Mouse (Mus musculus) intestine, embryonic 16.5 days (tissue): ENCODE results near the gene Pabpn1l. TPM values are rescaled to one million over a fixed set of nuclear protein-coding genes. Genes with fewer than 3 reads are reported as not detected.
A peak's percentile ranks its signal among the peaks of the same experiment; 100 is the strongest.

ENCODE experiments used
- ATAC-seq: fragments of 200-750 bp; cut with Nextera tagmentation; 2 replicates; pipeline ENCODE4 v1.8.0; 2017; ENCODE audit warnings: moderate TSS enrichment, moderate library complexity
- H3K27ac ChIP-seq: fragments of 300-500 bp; sonication (generic); 2 replicates; pipeline ENCODE4 v1.5.1; 2014; ENCODE audit warnings: mild to moderate bottlenecking, low read length
- H3K27me3 ChIP-seq: fragments of 300-500 bp; sonication (generic); replicated peaks from 2 replicates; pipeline ENCODE4 v1.6.1; 2014; ENCODE audit warnings: low read length, control low read depth, mixed read lengths; ENCODE audit not compliant: control insufficient read depth, insufficient read depth
- H3K36me3 ChIP-seq: fragments of 300-500 bp; sonication (generic); 2 replicates; pipeline ENCODE4 v1.6.1; 2014; ENCODE audit warnings: low read length, control low read depth; ENCODE audit not compliant: control insufficient read depth, insufficient read depth
- H3K4me1 ChIP-seq: fragments of 300-500 bp; sonication (generic); 2 replicates; pipeline ENCODE4 v1.6.1; 2014; ENCODE audit warnings: low read length, control low read depth, mixed read lengths; ENCODE audit not compliant: control insufficient read depth, insufficient read depth
- H3K4me2 ChIP-seq: fragments of 300-500 bp; sonication (generic); 2 replicates; pipeline ENCODE4 v1.6.1; 2014; ENCODE audit warnings: low read depth, low read length, control low read depth
- H3K4me3 ChIP-seq: fragments of 300-500 bp; sonication (generic); 2 replicates; pipeline ENCODE4 v1.5.1; 2014; ENCODE audit warnings: mild to moderate bottlenecking, low read length
- H3K9ac ChIP-seq: fragments of 300-500 bp; sonication (generic); 2 replicates; pipeline ENCODE4 v1.6.1; 2014; ENCODE audit warnings: low read depth, low read length
- H3K9me3 ChIP-seq: fragments of 300-500 bp; sonication (generic); 2 replicates; pipeline ENCODE4 v1.6.1; 2016; ENCODE audit warnings: low read length, control low read depth; ENCODE audit not compliant: control insufficient read depth
- WGBS: fragments of 180-500 bp; shearing (Covaris S2); extraction: QIAGEN DNeasy Blood & Tissue Kit; methylation state at CpG from one replicate; pipeline ENCODE4 v1.1.7; 2014; 5-methylcytosine and 5-hydroxymethylcytosine counted together
- polyA plus RNA-seq: library from polyadenylated mRNA; unstranded; fragments of >200 nt; fragmentation: Nextera tagmentation; extraction: Ambion mirVana; gene quantifications from 2 replicates; pipeline ENCODE4 v1.2.1, GENCODE M21; 2015

Pabpn1l gene
- polyA plus RNA-seq, 1 experiment from 2014 or later = not detected

DNA sequence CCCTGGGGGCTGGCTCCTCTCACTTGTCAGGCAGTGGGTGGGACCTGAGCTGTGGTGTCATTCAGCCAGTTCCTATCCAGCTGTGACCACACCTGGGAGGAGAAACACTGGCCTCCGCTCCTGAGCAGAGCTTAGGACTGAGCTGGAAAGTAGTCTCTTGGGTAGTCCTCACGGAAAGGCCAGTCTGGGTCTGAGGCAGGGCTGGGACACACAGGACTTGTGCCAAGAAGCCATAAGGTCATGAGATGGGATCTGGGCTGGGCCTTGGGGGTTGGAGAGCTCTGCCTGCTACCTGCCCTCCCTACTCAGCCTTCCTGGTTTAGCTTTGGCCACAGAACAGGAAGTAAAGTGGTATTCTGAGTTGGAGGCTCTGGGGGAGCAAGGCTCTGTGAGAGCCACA lies 4.4 kb upstream of the Pabpn1l start:
- no peak for ATAC-seq
- no peak overlapping the region for H3K4me2 ChIP-seq
- no peak overlapping the region for H3K4me3 ChIP-seq
- H3K27me3 ChIP-seq = no peaks in the 10 kb centered on the region
- H3K36me3 ChIP-seq = no peaks in the 10 kb centered on the region
- no peak overlapping the region for H3K9ac ChIP-seq
- peaks cover 12% of the 10 kb centered on the region; the same call in 1 of the 2 replicates for H3K4me1 ChIP-seq
- 82% methylated on average over 2 of the region's 2 CpGs for WGBS
- no peaks in the 10 kb centered on the region for H3K9me3 ChIP-seq
- H3K27ac ChIP-seq = no peak overlapping the region

DNA sequence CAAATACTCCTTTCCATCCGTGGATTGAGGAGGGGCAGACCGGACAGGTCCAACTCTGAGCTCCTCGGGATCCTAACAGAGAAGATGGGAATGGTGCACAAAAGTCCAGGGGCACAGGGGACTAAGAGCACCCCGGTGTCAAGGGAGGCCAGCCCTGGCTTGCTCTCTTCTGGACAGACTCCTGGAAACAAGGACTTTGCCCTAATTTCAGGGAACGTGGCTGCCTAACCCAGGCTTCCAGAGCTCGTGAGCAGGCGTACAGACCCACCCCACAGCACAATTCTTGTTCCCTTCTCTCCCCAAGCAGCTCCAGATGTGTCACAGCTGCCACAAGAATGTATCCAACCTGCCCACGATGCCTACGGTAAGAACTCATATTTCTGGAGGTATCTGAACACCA lies 3.3 kb upstream of the Pabpn1l start:
- Histone ChIP-seq H3K4me2 (no peak overlapping the region), H3K4me3 (no peak overlapping the region), H3K9ac (peak overlapping the region; percentile 24; the same call in 1 of the 2 replicates), H3K9me3 (no peaks in the 10 kb centered on the region), H3K27me3 (no peaks in the 10 kb centered on the region), H3K36me3 (no peaks in the 10 kb centered on the region), H3K4me1 (peaks cover 12% of the 10 kb centered on the region; the same call in 1 of the 2 replicates), H3K27ac (no peak overlapping the region)
- ATAC-seq = no peak
- WGBS = 75% methylated on average over 9 of the region's 9 CpGs

DNA sequence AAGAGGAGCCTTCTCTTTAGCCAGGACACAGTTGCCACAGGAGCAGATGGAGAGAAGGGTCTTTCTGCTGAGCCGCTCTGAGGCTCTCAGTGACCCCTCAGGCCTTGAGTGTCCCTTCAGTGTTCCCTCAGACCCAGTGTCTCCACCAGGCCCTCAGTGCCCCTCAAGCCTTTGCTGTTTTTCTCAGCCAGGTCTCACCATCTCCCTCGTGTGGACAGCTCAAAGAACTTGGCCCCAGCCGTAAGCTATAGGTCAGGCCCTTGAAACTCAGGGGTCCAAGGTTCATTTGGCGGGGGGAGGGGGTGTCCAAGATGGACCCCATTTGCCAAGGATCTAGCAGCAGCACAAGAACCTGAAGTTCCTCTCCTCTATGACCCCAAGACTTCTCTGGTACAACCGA lies 2.1 kb upstream of the Pabpn1l start:
- no peak for ATAC-seq
- Histone ChIP-seq H3K9ac (no peak overlapping the region), H3K4me1 (peaks cover 8% of the 10 kb centered on the region; the same call in 1 of the 2 replicates), H3K4me3 (no peak overlapping the region), H3K36me3 (no peaks in the 10 kb centered on the region), H3K9me3 (no peaks in the 10 kb centered on the region), H3K27ac (no peak overlapping the region), H3K27me3 (no peaks in the 10 kb centered on the region), H3K4me2 (no peak overlapping the region)
- WGBS = 69% methylated on average over 5 of the region's 5 CpGs

DNA sequence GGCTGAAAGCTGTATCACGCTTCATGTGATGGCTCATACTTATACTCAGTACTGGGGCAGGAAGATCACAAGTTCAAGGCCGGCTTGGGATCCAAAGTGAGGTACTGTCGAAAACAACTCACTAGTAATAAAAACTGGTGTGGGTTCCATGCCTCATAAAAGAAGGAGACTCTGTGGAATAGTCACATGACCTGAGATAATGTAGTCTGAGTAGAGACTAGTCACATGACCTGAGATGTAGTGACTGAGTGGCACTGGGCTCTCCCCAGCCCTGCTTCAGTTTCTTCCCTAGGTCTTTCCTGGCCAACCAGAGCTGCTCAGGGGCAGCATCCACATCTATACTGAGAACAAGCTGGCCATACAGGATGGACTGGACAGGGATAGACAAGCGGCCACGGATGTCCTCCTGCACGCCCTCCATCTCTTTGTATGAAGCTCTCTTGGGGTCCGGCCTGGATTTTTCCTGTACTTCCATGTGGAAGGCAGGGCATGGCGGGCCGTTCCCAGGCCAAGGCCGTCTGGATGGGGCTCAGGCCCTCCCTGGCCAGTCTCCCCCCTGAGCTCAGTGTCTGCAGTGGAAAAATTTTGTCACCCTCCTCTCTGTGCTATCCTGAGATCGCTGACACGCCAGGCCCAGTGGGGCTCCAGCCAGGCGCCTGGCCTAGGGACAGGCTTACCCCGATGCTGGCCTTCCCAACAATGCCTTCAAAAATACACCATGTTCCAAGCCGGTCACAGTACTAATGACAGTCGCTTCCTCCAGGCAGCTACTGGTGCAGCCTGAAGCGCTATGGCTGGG lies 1.5 kb upstream of the Pabpn1l start:
- WGBS = 87% methylated on average over 17 of the region's 17 CpGs
- H3K36me3 ChIP-seq = no peaks in the 10 kb centered on the region

DNA sequence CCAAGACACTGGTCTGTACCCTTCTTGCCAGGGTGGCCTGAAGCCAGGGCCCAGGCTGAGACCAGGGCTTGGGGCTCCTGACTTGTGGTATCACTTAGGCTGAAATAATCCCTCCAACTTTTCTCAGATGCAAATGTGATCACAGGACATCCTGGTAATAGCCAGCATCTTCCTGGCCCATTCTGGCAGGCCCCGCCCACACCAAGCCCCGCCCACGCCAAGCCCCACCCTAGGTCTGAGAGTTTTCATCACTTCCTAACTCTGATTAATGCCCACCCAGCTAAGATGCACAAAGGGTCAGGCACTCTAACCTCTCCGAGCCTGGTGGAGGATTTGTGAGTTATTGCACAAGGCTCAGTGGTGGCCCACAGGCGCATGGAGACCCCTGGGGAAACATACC lies 2.1 kb downstream of the Pabpn1l start:
- H3K4me3 ChIP-seq = no peak overlapping the region
- H3K27me3 ChIP-seq = no peaks in the 10 kb centered on the region
- H3K4me2 ChIP-seq = no peak overlapping the region
- ATAC-seq = no peak
- no peak overlapping the region for H3K9ac ChIP-seq
- H3K36me3 ChIP-seq = no peaks in the 10 kb centered on the region
- no peaks in the 10 kb centered on the region for H3K9me3 ChIP-seq
- WGBS = 33% methylated on average over 5 of the region's 5 CpGs
- no peak overlapping the region for H3K27ac ChIP-seq
- peaks cover 11% of the 10 kb centered on the region; the same call in 1 of the 2 replicates for H3K4me1 ChIP-seq

More for the DNA sequence above, 1.5 kb upstream of the Pabpn1l start:
- H3K4me3 ChIP-seq = no peak overlapping the region
- H3K9me3 ChIP-seq = no peaks in the 10 kb centered on the region
- no peak for ATAC-seq
- peaks cover 8% of the 10 kb centered on the region; the same call in 1 of the 2 replicates for H3K4me1 ChIP-seq
- no peak overlapping the region for H3K27ac ChIP-seq
- no peaks in the 10 kb centered on the region for H3K27me3 ChIP-seq
- H3K9ac ChIP-seq = 0 out of 2 replicates have a peak overlapping the region, but pooled peaks have one; percentile 18
- H3K4me2 ChIP-seq = no peak overlapping the region

DNA sequence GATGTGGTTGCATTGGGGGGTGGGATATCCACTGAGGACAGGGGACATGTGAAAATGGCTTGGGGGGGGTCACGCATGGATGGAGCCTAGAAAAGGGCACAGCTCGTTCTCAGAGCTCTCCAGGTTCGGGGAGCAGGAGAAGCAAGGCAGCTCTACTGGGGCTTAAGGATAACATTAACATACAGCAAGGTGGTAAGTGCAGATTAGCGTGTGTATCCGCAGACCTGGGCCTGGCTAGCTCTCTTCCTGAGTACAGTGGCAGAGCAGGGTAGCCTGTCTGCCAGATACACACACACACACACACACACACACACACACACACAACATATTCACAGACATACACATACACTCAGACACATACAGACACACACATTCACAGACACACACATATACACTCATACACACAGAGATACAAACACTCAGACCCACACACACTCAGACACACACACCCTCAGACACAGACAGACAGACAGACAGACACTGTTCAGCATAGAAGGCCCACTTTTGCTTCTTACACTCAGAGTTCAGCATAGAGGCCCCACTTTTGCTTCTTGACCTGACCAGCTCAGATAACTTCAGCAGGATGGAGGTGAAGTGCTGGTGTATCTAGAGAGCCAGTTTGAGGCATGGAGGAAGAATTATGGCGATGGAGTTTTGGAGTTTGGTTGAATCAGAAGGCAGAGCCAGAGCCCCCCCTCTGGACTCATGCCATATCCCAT lies 3.7 kb downstream of the Pabpn1l start:
- Histone ChIP-seq H3K27ac (no peak overlapping the region), H3K36me3 (peaks cover 4% of the 10 kb centered on the region; the same call in 1 of the 2 replicates), H3K9me3 (no peaks in the 10 kb centered on the region), H3K27me3 (no peaks in the 10 kb centered on the region), H3K4me3 (no peak overlapping the region), H3K4me2 (no peak overlapping the region), H3K9ac (no peak overlapping the region), H3K4me1 (peaks cover 11% of the 10 kb centered on the region; the same call in 1 of the 2 replicates)
- no peak for ATAC-seq
- WGBS = 76% methylated on average over 6 of the region's 6 CpGs

DNA sequence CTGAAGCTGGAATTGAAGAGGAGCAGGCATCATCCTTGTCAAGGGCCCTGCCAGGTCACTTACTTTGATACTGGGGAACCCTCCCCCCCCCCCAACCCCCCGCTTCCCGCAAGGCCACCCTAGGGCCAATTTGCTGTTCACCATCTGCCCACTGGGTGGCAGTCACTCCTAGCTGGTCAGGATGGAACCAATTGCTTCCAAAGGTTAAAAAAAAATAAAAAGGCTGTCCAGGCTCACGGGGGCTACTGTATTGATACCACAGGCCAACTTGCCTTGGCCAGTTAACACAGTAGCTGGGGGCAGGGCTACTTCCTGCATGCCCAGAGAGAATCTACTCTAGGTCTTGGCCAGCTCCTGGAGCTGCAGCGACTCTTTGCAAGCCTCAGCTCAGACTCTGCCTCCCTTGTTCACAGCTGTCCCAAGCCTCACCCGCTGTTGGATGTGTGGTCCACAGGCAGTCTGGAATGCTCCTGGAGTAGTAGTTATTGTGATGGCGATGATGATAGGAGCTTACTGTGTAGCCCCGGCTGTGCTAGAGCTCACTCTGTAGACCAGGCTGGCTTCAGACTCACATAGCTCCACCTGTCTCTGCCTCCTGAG lies 4.5 kb downstream of the Pabpn1l start:
- 27% methylated on average over 6 of the region's 7 CpGs for WGBS
- Histone ChIP-seq H3K9me3 (no peaks in the 10 kb centered on the region), H3K27ac (no peak overlapping the region), H3K9ac (0 out of 2 replicates have a peak overlapping the region, but pooled peaks have one; percentile 24), H3K36me3 (peaks cover 4% of the 10 kb centered on the region; the same call in 1 of the 2 replicates), H3K27me3 (no peaks in the 10 kb centered on the region), H3K4me3 (no peak overlapping the region), H3K4me2 (no peak overlapping the region), H3K4me1 (peaks cover 11% of the 10 kb centered on the region; the same call in 1 of the 2 replicates)
- ATAC-seq = 0 out of 2 replicates have a peak, but pooled peaks have one; percentile 19

DNA sequence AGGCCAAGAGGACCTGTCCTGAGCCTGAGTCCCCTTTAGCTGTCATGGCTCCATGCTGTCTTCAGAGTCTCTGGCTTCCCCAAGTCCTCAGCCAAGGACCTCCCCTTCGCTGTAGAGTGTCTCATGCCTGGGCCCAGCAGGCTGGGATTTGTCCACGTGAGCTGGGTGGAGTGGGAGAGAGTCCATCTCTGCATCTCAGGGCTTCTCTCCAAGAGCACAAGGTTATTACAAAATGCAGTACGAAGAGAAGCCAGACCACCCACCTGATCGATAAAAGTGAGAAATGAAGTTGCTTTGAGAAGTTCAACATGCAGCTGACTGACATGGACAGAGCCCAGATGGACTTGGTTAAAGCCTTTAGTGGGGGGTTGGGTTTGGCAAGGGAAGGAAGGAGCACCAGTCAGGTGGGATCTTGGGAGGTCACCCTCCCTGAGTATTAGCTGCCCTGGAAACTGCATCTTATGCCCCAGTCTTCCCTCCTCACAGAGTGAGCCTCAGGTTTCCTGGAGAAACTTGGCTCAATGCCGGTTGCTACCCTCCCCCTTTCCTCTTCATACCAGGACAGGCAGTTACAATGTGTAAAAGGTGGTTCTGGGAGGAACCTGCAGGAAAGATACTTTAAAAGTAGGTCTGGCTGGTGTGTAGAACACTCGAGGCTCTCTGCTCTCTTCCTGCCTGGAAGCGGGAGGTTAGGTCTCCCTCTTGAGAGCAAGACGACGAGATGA lies 6.2 kb downstream of the Pabpn1l start:
- Histone ChIP-seq H3K4me2 (no peak overlapping the region), H3K27me3 (no peaks in the 10 kb centered on the region), H3K9me3 (no peaks in the 10 kb centered on the region), H3K27ac (peak overlapping the region; percentile 47; the same call in 1 of the 2 replicates), H3K36me3 (peaks cover 4% of the 10 kb centered on the region; the same call in 1 of the 2 replicates), H3K9ac (no peak overlapping the region), H3K4me1 (peaks cover 19% of the 10 kb centered on the region), H3K4me3 (no peak overlapping the region)
- WGBS = 63% methylated on average over 9 of the region's 9 CpGs
- ATAC-seq = no peak
